Mouse (Mus musculus): ENCODE measurements around the gene Rcor2. TPM values are rescaled to one million over a fixed set of nuclear protein-coding genes. Genes with fewer than 3 reads are reported as not detected.

Gene Rcor2
- total RNA-seq, 2 experiments from 2014 or later: 5.2 to 6.9 TPM

DNA sequence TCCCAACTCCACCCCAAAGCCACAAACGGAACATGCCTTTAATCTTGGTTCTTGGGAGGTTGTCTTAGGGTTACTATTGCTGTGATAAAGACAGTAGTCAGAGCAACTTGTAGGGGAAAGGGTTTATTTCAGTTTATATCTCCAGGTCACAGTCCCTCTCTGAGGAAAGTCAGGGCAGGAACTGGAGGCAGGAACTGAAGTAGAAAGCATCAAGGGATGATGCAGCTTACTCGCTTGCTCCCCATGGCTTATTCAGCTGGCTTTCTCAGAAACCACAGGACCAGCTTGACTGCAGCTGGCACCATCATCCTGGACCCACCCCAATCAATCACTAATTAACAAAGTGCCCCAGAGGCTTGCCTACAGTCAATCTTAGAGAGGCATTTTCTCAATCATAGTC, 46.5 kb downstream of the Rcor2 start:
- no peak for ATAC-seq (replicated peaks; ENCODE audit: poor library complexity, severe bottlenecking)

DNA sequence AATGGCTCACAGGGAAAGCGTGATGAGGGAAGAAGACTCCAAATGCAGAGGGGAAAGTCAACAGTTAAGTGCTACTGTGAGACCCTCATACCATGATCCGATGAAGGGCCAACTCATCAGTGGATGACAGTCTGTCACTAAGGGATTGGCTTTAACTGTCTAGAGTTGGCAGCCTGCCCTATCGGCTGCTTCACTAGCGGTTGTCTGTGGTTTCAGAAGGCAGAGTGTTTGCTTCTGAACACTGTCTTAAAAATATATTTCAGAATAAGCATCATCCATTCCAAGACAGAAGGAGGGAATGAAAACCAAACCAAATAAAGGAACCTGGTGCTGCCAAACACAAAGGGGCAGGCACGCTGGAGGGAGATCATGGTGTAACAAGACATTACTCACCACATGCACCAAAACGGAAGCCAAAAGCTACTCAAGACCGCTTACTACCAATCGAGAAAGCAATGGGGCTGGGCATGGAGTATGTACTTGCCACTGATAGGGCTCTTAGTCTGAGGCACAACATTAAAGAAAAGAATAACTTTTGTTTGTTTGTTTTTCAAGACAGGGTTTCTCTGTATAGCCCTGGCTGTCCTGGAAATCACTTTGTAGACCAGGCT, 48.0 kb downstream of the Rcor2 start:
- ATAC-seq (replicated peaks; ENCODE audit: poor library complexity, severe bottlenecking): peak; percentile 86

DNA sequence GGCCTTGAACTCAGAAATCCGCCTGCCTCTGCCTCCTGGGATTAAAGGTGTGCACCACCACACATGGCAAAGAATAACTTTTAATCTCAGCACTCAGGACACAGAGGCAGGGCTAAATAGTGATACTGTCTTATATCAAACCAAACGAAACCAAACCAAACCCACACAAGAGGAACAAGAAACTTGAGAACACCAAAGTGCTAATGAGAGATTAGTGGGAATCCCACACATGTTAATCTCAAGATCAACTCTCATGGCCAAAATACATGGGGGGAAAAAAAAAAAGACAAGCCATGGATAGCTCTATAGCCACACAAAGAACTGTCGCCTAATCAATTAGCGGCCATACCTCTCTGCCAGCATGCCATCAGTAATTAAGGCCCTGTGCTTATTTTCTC, 48.5 kb downstream of the Rcor2 start:
- peak; percentile 59 for ATAC-seq (replicated peaks; ENCODE audit: poor library complexity, severe bottlenecking)

DNA sequence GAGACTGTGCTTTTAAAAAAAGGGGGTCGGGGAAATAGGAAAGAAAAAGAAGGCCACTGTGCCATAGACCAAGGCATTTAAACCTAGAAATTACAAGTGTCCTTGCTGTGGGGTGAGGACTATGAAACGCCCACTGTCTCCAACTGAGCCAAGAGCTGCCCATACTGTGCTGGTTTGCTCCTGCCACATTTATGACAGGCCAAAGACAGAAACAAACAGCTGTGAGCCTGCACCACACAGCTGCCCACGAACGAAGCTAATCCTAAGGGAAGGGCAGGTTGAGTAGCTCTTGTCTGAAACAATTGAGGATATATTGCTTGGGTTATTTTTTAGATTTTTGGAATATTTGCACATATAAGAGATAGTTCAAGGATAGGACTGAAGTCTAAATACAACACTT, 49.7 kb downstream of the Rcor2 start:
- no peak for ATAC-seq (replicated peaks; ENCODE audit: poor library complexity, severe bottlenecking)

DNA sequence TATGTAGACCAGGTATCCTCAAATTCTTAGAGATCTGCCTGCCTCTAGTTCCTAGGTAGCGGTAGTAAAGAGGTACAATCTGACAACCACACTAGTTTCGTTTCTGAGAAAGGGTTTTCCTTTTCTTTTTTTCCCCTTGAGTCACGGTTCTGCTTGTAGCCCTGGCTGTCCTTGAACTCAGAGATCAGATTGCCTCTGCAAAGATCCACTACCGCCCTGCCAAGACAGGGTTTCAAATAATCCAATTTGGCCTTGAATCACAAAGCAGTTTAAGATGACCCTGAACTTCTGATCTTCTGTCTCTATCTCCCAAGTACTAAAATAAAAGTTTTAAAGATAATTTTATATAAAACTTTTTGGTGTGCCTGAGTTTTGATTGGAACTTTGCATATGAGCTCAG, 50.6 kb downstream of the Rcor2 start:
- ATAC-seq (replicated peaks; ENCODE audit: poor library complexity, severe bottlenecking): no peak

DNA sequence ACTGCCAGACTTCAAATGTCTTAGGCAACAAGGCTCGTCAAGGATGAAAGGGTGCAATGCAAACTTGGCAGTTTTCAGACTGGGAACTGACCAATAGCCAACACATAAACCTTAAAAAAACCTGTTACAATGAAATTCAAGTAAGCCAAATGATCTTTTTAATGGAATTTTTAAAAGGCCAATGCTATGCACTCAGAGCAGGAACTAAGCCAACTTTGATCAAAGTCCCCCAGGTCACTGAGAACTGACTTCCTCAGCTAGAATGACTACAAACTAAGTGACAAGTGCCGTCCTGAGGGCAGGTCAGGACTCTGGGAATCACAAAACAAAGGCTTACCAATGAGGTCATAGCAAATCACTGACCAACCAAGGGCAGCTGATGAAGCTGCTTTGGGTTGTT, 53.1 kb downstream of the Rcor2 start:
- ATAC-seq (replicated peaks; ENCODE audit: poor library complexity, severe bottlenecking): no peak

DNA sequence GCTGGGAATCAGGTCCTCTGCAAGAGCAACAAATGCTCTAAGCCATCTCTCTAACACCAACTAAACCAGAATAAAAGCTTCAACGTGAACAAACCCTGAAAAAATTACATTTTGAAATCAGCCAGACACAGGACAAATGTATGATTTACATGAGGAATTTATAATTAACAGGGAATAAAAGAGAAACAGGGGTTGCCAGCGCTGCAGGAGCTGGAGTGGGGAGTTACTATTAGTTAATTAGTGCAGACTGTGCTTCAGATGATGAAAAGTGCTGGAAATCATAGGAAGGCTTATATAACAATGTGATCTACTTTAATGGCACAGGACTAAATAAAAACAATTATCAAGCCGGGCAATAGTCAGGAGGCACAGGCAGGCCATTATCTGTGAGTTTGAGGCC, 54.3 kb downstream of the Rcor2 start:
- no peak for ATAC-seq (replicated peaks; ENCODE audit: poor library complexity, severe bottlenecking)

Other genes with a start within 250 kb of the Rcor2 start
- 103 and 119 TPM in 2 replicates for gene Fermt3, start 247.9 kb upstream of the Rcor2 start, total RNA-seq (2014; fragmentation: Nextera tagmentation)
- 182 and 230 TPM in 2 replicates for gene Fermt3, start 247.9 kb upstream of the Rcor2 start, total RNA-seq (2017)
- gene Stip1, start 227.4 kb upstream of the Rcor2 start, total RNA-seq (2014; fragmentation: Nextera tagmentation): 162 and 187 TPM in 2 replicates
- 246 and 270 TPM in 2 replicates for gene Stip1, start 227.4 kb upstream of the Rcor2 start, total RNA-seq (2017)
- 7.8 and 13.6 TPM in 2 replicates for gene Macrod1, start 210.5 kb upstream of the Rcor2 start, total RNA-seq (2014; fragmentation: Nextera tagmentation)
- 4.5 and 6.3 TPM in 2 replicates for gene Macrod1, start 210.5 kb upstream of the Rcor2 start, total RNA-seq (2017)
- gene Flrt1, start 161.6 kb upstream of the Rcor2 start, total RNA-seq (2014; fragmentation: Nextera tagmentation): not detected in 2 replicates
- not detected in 2 replicates for gene Flrt1, start 161.6 kb upstream of the Rcor2 start, total RNA-seq (2017)
- gene Otub1, start 61.0 kb upstream of the Rcor2 start, total RNA-seq (2014; fragmentation: Nextera tagmentation): 61.0 and 61.2 TPM in 2 replicates
- gene Otub1, start 61.0 kb upstream of the Rcor2 start, total RNA-seq (2017): 63.0 and 69.0 TPM in 2 replicates
- gene Cox8a, start 49.7 kb upstream of the Rcor2 start, total RNA-seq (2014; fragmentation: Nextera tagmentation): 854 and 878 TPM in 2 replicates
- gene Cox8a, start 49.7 kb upstream of the Rcor2 start, total RNA-seq (2017): 563 and 615 TPM in 2 replicates
- 67.4 and 72.3 TPM in 2 replicates for gene Naa40, start 26.1 kb upstream of the Rcor2 start, total RNA-seq (2014; fragmentation: Nextera tagmentation)
- gene Naa40, start 26.1 kb upstream of the Rcor2 start, total RNA-seq (2017): 42.9 and 49.3 TPM in 2 replicates
- gene Mark2, start 74.5 kb downstream of the Rcor2 start, total RNA-seq (2014; fragmentation: Nextera tagmentation): 48.7 and 85.8 TPM in 2 replicates
- 17.8 and 21.2 TPM in 2 replicates for gene Mark2, start 74.5 kb downstream of the Rcor2 start, total RNA-seq (2017)
- 19.2 and 19.8 TPM in 2 replicates for gene Spindoc, start 115.7 kb downstream of the Rcor2 start, total RNA-seq (2014; fragmentation: Nextera tagmentation)
- 4.7 and 4.9 TPM in 2 replicates for gene Spindoc, start 115.7 kb downstream of the Rcor2 start, total RNA-seq (2017)
- gene 2700081O15Rik, start 150.3 kb downstream of the Rcor2 start, total RNA-seq (2014; fragmentation: Nextera tagmentation): 1.5 and 3.1 TPM in 2 replicates
- gene 2700081O15Rik, start 150.3 kb downstream of the Rcor2 start, total RNA-seq (2017): 1.2 and 1.6 TPM in 2 replicates
- 166 and 193 TPM in 2 replicates for gene Rtn3, start 216.0 kb downstream of the Rcor2 start, total RNA-seq (2014; fragmentation: Nextera tagmentation)
- gene Rtn3, start 216.0 kb downstream of the Rcor2 start, total RNA-seq (2017): 80.4 and 94.7 TPM in 2 replicates
- gene Atl3, start 226.7 kb downstream of the Rcor2 start, total RNA-seq (2014; fragmentation: Nextera tagmentation): 47.9 and 50.2 TPM in 2 replicates
- 49.0 and 52.6 TPM in 2 replicates for gene Atl3, start 226.7 kb downstream of the Rcor2 start, total RNA-seq (2017)

Data from granulocyte monocyte progenitor cell, adult 5-6 weeks (primary cell).